24 mouse cellular contexts compared by ENCODE assay signal in the genomic region with DNA sequence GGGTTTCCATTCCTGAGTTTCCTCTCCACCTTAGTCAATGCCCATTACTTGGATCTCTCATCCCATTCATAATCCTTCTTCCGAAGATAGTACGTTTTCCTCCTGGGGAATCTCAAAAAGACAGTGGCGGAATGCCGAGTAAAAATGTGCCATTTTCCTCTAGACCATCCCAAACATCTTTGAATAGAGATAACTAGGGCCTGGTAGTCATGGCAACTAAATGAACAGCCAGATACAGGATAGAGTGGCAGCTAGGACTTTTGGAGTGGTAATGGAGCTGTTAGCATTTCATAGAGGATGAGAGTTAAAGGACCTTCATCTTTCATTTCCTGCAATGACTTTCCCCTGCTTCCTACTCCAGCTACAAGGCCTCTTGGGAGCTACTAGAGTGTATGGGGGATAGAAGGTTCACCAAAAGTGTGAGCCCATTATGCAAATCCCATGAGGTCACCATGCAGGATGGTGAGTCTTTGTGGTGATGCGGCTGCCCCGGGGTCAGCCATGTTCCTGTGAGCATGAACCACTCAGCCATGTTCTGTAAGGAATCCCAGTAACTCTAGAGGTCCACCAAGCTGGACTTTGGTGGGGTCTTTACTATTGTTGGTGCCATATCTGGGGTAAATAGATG.
"Had no signal": no experiment of that assay in that cellular context is flagged by ENCODE, and none has a peak within 500 bp of the region (broad histone marks: within the 10 kb centered on the region; RNA-seq: fewer than 3 reads in every experiment).

No protein-coding gene starts in this region.

- ATAC-seq: intestine, embryonic 15.5 days; liver, postnatal 0 days; midbrain, embryonic 13.5 days had no signal

- H3K9ac ChIP-seq: intestine, embryonic 15.5 days; kidney, embryonic 15.5 days; limb, embryonic 12.5 days; limb, embryonic 15.5 days; liver, embryonic 14.5 days; liver, postnatal 0 days; lung, embryonic 15.5 days; midbrain, embryonic 13.5 days; neural tube, embryonic 12.5 days; neural tube, embryonic 15.5 days had no signal

- H3K27me3 ChIP-seq: intestine, embryonic 15.5 days; kidney, embryonic 15.5 days; limb, embryonic 12.5 days; limb, embryonic 15.5 days; lung, embryonic 15.5 days; megakaryocyte, embryonic 14.5 days; midbrain, embryonic 13.5 days; neural tube, embryonic 12.5 days; neural tube, embryonic 15.5 days had no signal

- H3K4me3 ChIP-seq: intestine, embryonic 15.5 days; kidney, embryonic 15.5 days; limb, embryonic 12.5 days; limb, embryonic 15.5 days; lung, embryonic 15.5 days; megakaryocyte, embryonic 14.5 days; midbrain, embryonic 10.5 days; midbrain, embryonic 13.5 days; neural tube, embryonic 12.5 days; neural tube, embryonic 15.5 days had no signal

- H3K9me3 ChIP-seq: intestine, embryonic 15.5 days; kidney, embryonic 15.5 days; limb, embryonic 12.5 days; limb, embryonic 15.5 days; lung, embryonic 15.5 days; megakaryocyte, embryonic 14.5 days; midbrain, embryonic 10.5 days; midbrain, embryonic 13.5 days; neural tube, embryonic 12.5 days; neural tube, embryonic 15.5 days had no signal

- H3K4me2 ChIP-seq: intestine, embryonic 15.5 days; kidney, embryonic 15.5 days; limb, embryonic 12.5 days; limb, embryonic 15.5 days; liver, embryonic 11.5 days; lung, embryonic 15.5 days; midbrain, embryonic 13.5 days; neural tube, embryonic 12.5 days; neural tube, embryonic 15.5 days had no signal

- H3K27ac ChIP-seq: intestine, embryonic 15.5 days; kidney, embryonic 15.5 days; limb, embryonic 12.5 days; limb, embryonic 15.5 days; liver, embryonic 14.5 days; midbrain, embryonic 10.5 days; midbrain, embryonic 13.5 days; neural tube, embryonic 12.5 days; neural tube, embryonic 15.5 days; stomach, postnatal 0 days had no signal

- H3K4me1 ChIP-seq: intestine, embryonic 15.5 days; kidney, embryonic 15.5 days; limb, embryonic 15.5 days; megakaryocyte, embryonic 14.5 days; midbrain, embryonic 13.5 days; neural tube, embryonic 12.5 days; neural tube, embryonic 15.5 days had no signal

- H3K36me3 ChIP-seq: intestine, embryonic 15.5 days; kidney, embryonic 15.5 days; limb, embryonic 12.5 days; limb, embryonic 15.5 days; lung, embryonic 15.5 days; midbrain, embryonic 10.5 days; midbrain, embryonic 13.5 days; neural tube, embryonic 12.5 days; neural tube, embryonic 15.5 days had no signal

- DNase-seq: kidney, adult 11 months; kidney, adult 8-10 months; kidney, postnatal 10 days; kidney, postnatal 36 days; left cerebral cortex, postnatal 4 days; liver, postnatal 0 days; retina, postnatal 1 day; right cerebral cortex, postnatal 4 days; thymus, adult 2 months; thymus, postnatal 14 days; thymus, postnatal 4 days had no signal
